Mouse (Mus musculus): ENCODE results near the gene Rtkn2. TPM values are rescaled to one million over a fixed set of nuclear protein-coding genes. Genes with fewer than 3 reads are reported as not detected.

Gene Rtkn2
- polyA plus RNA-seq, 1 experiment from 2014 or later = 7.4 TPM

- no peak overlapping the region for H3K4me2 ChIP-seq
- H3K27ac ChIP-seq (ENCODE audit: poor library complexity, severe bottlenecking) = no peak overlapping the region
- H3K9ac ChIP-seq = no peak overlapping the region
These were observed 81.3 kb downstream of the Rtkn2 start for GRCm38 (mm10) chr10:68060590-68061248.

DNA sequence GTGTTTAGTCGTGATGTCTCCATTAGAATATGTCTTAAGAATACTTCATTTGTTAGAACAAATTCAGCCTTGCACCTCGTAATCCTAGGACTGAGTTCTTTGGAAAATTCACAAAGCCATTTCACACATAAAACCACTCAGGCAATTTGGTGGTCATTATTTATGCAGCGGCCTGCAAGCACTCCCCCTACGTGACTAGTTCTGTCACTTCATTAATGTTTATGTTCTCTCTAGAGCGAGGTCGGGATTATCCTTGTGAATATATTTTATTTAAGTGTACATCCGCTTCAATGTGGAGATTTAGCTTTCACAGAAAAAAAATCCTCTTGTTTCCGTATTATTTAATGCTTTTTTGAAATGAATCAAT lies 81.9 kb downstream of the Rtkn2 start:
- no peak overlapping the region for H3K27ac ChIP-seq (ENCODE audit: poor library complexity, severe bottlenecking)
- no peaks in the 10 kb centered on the region for H3K36me3 ChIP-seq
- H3K27me3 ChIP-seq (replicated peaks) = no peaks in the 10 kb centered on the region
- 0 out of 2 replicates have a peak, but pooled peaks cover 2% of the 10 kb centered on the region for H3K9me3 ChIP-seq (replicated peaks)
- H3K4me3 ChIP-seq = no peak overlapping the region
- H3K4me2 ChIP-seq = no peak overlapping the region
- no peak for ATAC-seq (ENCODE audit: insufficient number of reproducible peaks, low FRiP score)
- H3K9ac ChIP-seq = no peak overlapping the region
- WGBS = 81% methylated on average over 8 of the region's 8 CpGs
- H3K4me1 ChIP-seq (replicated peaks) = no peaks in the 10 kb centered on the region

More at GRCm38 (mm10) chr10:68060590-68061248, 81.3 kb downstream of the Rtkn2 start:
- Histone ChIP-seq H3K4me1 (replicated peaks) (no peaks in the 10 kb centered on the region), H3K27me3 (replicated peaks) (no peaks in the 10 kb centered on the region), H3K4me3 (no peak overlapping the region), H3K9me3 (replicated peaks) (0 out of 2 replicates have a peak, but pooled peaks cover 2% of the 10 kb centered on the region), H3K36me3 (no peaks in the 10 kb centered on the region)
- no peak for ATAC-seq (ENCODE audit: insufficient number of reproducible peaks, low FRiP score)
- WGBS = 66% methylated on average over 16 of the region's 16 CpGs

GRCm38 (mm10) chr10:68063806-68064545 lies 84.6 kb downstream of the Rtkn2 start:
- Histone ChIP-seq H3K4me3 (no peak overlapping the region), H3K36me3 (no peaks in the 10 kb centered on the region), H3K9me3 (replicated peaks) (no peaks in the 10 kb centered on the region), H3K4me2 (no peak overlapping the region), H3K4me1 (replicated peaks) (0 out of 2 replicates have a peak, but pooled peaks cover 4% of the 10 kb centered on the region), H3K27me3 (replicated peaks) (no peaks in the 10 kb centered on the region), H3K27ac (ENCODE audit: poor library complexity, severe bottlenecking) (no peak overlapping the region), H3K9ac (no peak overlapping the region)
- 57% methylated on average over 8 of the region's 8 CpGs for WGBS
- no peak for ATAC-seq (ENCODE audit: insufficient number of reproducible peaks, low FRiP score)

- Histone ChIP-seq H3K4me2 (no peak overlapping the region), H3K4me3 (no peak overlapping the region), H3K9ac (no peak overlapping the region), H3K36me3 (no peaks in the 10 kb centered on the region), H3K27me3 (replicated peaks) (no peaks in the 10 kb centered on the region), H3K9me3 (replicated peaks) (no peaks in the 10 kb centered on the region), H3K27ac (ENCODE audit: poor library complexity, severe bottlenecking) (no peak overlapping the region), H3K4me1 (replicated peaks) (0 out of 2 replicates have a peak, but pooled peaks cover 4% of the 10 kb centered on the region)
- WGBS = 90% methylated on average over 10 of the region's 10 CpGs
- no peak for ATAC-seq (ENCODE audit: insufficient number of reproducible peaks, low FRiP score)
These were observed 85.2 kb downstream of the Rtkn2 start for GRCm38 (mm10) chr10:68064571-68064970.

DNA sequence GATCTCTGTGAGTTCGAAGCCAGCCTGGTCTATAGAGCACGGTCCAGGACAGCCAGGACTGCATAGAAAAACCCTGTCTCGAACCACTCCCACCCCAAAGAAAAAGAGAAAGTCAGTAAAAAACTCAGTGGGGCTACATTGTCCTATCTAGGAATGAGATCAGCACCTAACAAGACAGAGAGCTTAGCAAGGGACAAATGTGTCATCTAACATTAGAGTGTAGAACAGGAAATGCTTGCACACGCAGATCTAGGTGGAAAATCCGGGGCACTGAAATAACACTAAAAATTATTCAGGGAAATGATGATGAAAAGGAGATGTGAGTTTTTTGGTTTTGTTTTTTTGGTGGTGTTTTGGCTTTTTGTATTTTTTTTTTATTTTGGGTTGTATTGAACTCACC lies 86.8 kb downstream of the Rtkn2 start:
- H3K9me3 ChIP-seq (replicated peaks) = no peaks in the 10 kb centered on the region
- no peak for ATAC-seq (ENCODE audit: insufficient number of reproducible peaks, low FRiP score)
- H3K27ac ChIP-seq (ENCODE audit: poor library complexity, severe bottlenecking) = no peak overlapping the region
- 0 out of 2 replicates have a peak, but pooled peaks cover 4% of the 10 kb centered on the region for H3K4me1 ChIP-seq (replicated peaks)
- no peaks in the 10 kb centered on the region for H3K27me3 ChIP-seq (replicated peaks)
- whole genome bisulfite sequencing = 74% methylated on average over 5 of the region's 5 CpGs
- H3K4me3 ChIP-seq = no peak overlapping the region
- no peak overlapping the region for H3K9ac ChIP-seq
- no peaks in the 10 kb centered on the region for H3K36me3 ChIP-seq
- H3K4me2 ChIP-seq = no peak overlapping the region

GRCm38 (mm10) chr10:68067961-68068360 lies 88.6 kb downstream of the Rtkn2 start:
- H3K27me3 ChIP-seq (replicated peaks) = no peaks in the 10 kb centered on the region
- no peak for ATAC-seq (ENCODE audit: insufficient number of reproducible peaks, low FRiP score)
- H3K4me3 ChIP-seq = no peak overlapping the region
- 63% methylated on average over 5 of the region's 5 CpGs for WGBS
- no peak overlapping the region for H3K9ac ChIP-seq
- no peaks in the 10 kb centered on the region for H3K9me3 ChIP-seq (replicated peaks)
- no peaks in the 10 kb centered on the region for H3K36me3 ChIP-seq
- 0 out of 2 replicates have a peak, but pooled peaks cover 4% of the 10 kb centered on the region for H3K4me1 ChIP-seq (replicated peaks)
- H3K4me2 ChIP-seq = no peak overlapping the region
- no peak overlapping the region for H3K27ac ChIP-seq (ENCODE audit: poor library complexity, severe bottlenecking)

- no peak overlapping the region for H3K27ac ChIP-seq (ENCODE audit: poor library complexity, severe bottlenecking)
- 49% methylated on average over 8 of the region's 8 CpGs for whole genome bisulfite sequencing
- H3K4me3 ChIP-seq = no peak overlapping the region
- H3K27me3 ChIP-seq (replicated peaks) = no peaks in the 10 kb centered on the region
- H3K9ac ChIP-seq = no peak overlapping the region
- no peaks in the 10 kb centered on the region for H3K36me3 ChIP-seq
- H3K9me3 ChIP-seq (replicated peaks) = no peaks in the 10 kb centered on the region
- no peak overlapping the region for H3K4me2 ChIP-seq
- 0 out of 2 replicates have a peak, but pooled peaks cover 4% of the 10 kb centered on the region for H3K4me1 ChIP-seq (replicated peaks)
- no peak for ATAC-seq (ENCODE audit: insufficient number of reproducible peaks, low FRiP score)
These were observed 89.1 kb downstream of the Rtkn2 start for GRCm38 (mm10) chr10:68068426-68068825.

GRCm38 (mm10) chr10:68071041-68071440 lies 91.7 kb downstream of the Rtkn2 start:
- H3K4me3 ChIP-seq = no peak overlapping the region
- H3K4me1 ChIP-seq (replicated peaks) = 0 out of 2 replicates have a peak, but pooled peaks cover 4% of the 10 kb centered on the region
- H3K27ac ChIP-seq (ENCODE audit: poor library complexity, severe bottlenecking) = no peak overlapping the region
- 74% methylated on average over 7 of the region's 7 CpGs for WGBS
- no peak overlapping the region for H3K9ac ChIP-seq
- no peaks in the 10 kb centered on the region for H3K27me3 ChIP-seq (replicated peaks)
- no peaks in the 10 kb centered on the region for H3K9me3 ChIP-seq (replicated peaks)
- no peak for ATAC-seq (ENCODE audit: insufficient number of reproducible peaks, low FRiP score)
- no peak overlapping the region for H3K4me2 ChIP-seq
- no peaks in the 10 kb centered on the region for H3K36me3 ChIP-seq

GRCm38 (mm10) chr10:68072626-68073025 lies 93.3 kb downstream of the Rtkn2 start:
- H3K4me2 ChIP-seq = no peak overlapping the region
- H3K9me3 ChIP-seq (replicated peaks) = no peaks in the 10 kb centered on the region
- no peak overlapping the region for H3K9ac ChIP-seq
- H3K4me3 ChIP-seq = no peak overlapping the region
- no peaks in the 10 kb centered on the region for H3K36me3 ChIP-seq
- no peaks in the 10 kb centered on the region for H3K27me3 ChIP-seq (replicated peaks)
- WGBS = 81% methylated on average over 4 of the region's 4 CpGs
- no peak for ATAC-seq (ENCODE audit: insufficient number of reproducible peaks, low FRiP score)
- H3K27ac ChIP-seq (ENCODE audit: poor library complexity, severe bottlenecking) = no peak overlapping the region
- H3K4me1 ChIP-seq (replicated peaks) = 0 out of 2 replicates have a peak, but pooled peaks cover 4% of the 10 kb centered on the region

- Histone ChIP-seq H3K4me1 (replicated peaks) (no peaks in the 10 kb centered on the region), H3K27me3 (replicated peaks) (no peaks in the 10 kb centered on the region), H3K36me3 (no peaks in the 10 kb centered on the region), H3K9ac (no peak overlapping the region), H3K4me2 (no peak overlapping the region), H3K27ac (ENCODE audit: poor library complexity, severe bottlenecking) (no peak overlapping the region), H3K4me3 (no peak overlapping the region), H3K9me3 (replicated peaks) (no peaks in the 10 kb centered on the region)
- WGBS = 82% methylated on average over 12 of the region's 12 CpGs
- no peak for ATAC-seq (ENCODE audit: insufficient number of reproducible peaks, low FRiP score)
These were observed 94.9 kb downstream of the Rtkn2 start for GRCm38 (mm10) chr10:68074291-68074690.

GRCm38 (mm10) chr10:68075181-68075580 lies 95.8 kb downstream of the Rtkn2 start:
- Histone ChIP-seq H3K9ac (no peak overlapping the region), H3K4me3 (no peak overlapping the region), H3K27ac (ENCODE audit: poor library complexity, severe bottlenecking) (no peak overlapping the region), H3K27me3 (replicated peaks) (no peaks in the 10 kb centered on the region), H3K4me1 (replicated peaks) (peaks cover 5% of the 10 kb centered on the region; the same call in 1 of the 2 replicates), H3K4me2 (no peak overlapping the region), H3K9me3 (replicated peaks) (no peaks in the 10 kb centered on the region), H3K36me3 (no peaks in the 10 kb centered on the region)
- no peak for ATAC-seq (ENCODE audit: insufficient number of reproducible peaks, low FRiP score)
- WGBS = 91% methylated on average over 5 of the region's 5 CpGs
